Mouse (Mus musculus): ENCODE measurements around the gene Rfpl4b.
A peak's percentile ranks its signal among the peaks of the same experiment; 100 is the strongest.
"Not testable (repeated sequence)": the region's sequence is repeated elsewhere in the genome, so short reads cannot be mapped to it uniquely, and the experiment has no call there.

Gene Rfpl4b

DNA sequence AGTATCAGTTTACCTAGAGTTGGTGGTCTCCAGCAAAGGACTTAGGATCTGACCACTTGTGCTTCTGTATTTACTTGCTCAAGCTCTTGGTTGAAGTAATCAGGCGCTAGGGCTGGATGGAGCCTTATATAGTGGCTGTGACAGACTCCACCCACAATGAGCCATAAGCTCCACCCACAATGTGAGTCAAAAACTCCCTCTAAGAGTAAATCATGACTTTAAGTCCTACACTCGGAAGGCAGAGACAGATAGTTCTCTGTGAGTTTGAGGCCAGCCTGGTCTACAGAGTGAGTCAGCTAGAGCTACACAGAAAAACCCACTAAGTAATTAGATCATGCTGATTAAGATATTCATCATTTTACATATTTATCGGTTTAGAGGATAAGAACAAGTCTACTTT, at the start of gene Rfpl4b:
Gene Rfpl4b (minus strand): TSS at position 101 of the 400 bp plus-strand sequence.
- DNase-seq (ENCODE audit: low read depth, low spot score) = no peak

GRCm38 (mm10) chr10:38855186-38855585, 33.6 kb upstream of the Rfpl4b start:
- no peak for DNase-seq (ENCODE audit: low read depth, low spot score)

DNA sequence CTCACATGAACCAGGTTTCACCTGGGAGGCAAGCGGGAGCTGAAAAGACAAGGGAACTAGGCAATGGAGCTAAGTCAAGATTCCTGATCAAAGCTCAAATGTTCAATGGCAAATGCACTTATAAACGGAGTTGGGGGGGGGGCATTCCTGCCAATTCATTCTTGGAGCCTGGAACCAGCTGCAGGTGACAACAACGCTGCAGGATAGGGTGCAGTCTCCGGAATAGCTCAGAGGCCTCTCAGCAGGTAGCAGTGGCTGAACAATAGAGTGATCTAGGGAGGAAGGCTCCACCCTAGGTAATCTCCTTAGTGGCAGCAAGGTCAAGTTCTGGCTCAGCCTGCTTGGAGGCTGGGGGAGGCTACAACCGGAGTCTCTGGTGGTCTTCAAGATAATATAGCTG, 28.4 kb upstream of the Rfpl4b start:
- not testable (repeated sequence) for DNase-seq (ENCODE audit: low read depth, low spot score)

DNA sequence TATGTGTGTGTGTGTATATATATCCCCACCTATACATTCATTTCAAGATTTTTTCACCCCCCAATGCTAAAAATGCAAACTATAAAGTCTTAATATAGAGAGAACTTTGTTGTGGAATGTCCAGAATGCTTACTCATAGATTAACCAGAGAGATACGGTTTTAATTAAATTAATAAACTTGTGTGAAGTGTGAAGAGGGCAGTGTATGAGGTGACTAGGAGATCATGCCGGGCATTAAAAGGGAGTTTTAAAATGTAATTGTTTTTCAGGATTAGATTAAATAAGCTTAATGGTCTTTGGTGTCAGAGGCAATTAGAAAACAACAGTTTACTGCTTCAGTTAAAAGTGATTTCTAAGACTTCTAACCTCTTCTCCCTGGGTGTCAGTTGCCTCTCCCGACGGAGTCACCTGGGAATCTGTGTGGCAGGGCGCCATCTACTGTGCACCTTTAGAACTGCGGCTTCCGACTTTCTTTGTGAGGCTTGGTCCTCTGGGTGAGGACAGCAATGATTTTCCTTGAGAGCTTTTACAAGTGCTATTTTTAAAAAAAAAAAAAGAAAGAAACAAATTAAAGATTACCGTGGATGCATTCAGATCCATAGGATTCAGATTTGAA, 27.4 kb upstream of the Rfpl4b start:
- DNase-seq (ENCODE audit: low read depth, low spot score) = peak; percentile 60

GRCm38 (mm10) chr10:38848231-38848630, 26.7 kb upstream of the Rfpl4b start:
- no peak for DNase-seq (ENCODE audit: low read depth, low spot score)

- DNase-seq (ENCODE audit: low read depth, low spot score) = no peak
Measured at GRCm38 (mm10) chr10:38823741-38824140, 2.2 kb upstream of the Rfpl4b start.

DNA sequence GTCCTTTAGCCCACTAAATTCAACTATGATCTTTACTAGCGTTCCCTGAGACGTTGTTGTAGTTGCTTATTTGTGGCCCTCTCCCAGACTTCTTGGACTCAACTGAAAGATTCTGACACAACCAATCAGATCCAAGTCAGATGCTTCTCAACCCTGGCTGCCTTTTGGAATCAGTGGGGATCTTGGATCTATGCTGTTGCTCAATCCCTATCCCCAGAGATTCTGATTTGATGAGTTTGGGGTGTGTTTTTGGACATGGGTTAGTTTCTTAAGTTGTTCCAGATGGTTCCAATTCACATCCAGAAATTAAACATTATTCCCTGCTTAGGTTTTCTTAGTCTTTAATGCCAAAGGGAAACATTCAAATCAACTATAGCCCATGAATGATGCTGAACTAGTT, 15.5 kb downstream of the Rfpl4b start:
- DNase-seq (ENCODE audit: low read depth, low spot score) = no peak

GRCm38 (mm10) chr10:38804047-38804446, 17.5 kb downstream of the Rfpl4b start:
- DNase-seq (ENCODE audit: low read depth, low spot score) = no peak

GRCm38 (mm10) chr10:38803304-38803703, 18.3 kb downstream of the Rfpl4b start:
- no peak for DNase-seq (ENCODE audit: low read depth, low spot score)

GRCm38 (mm10) chr10:38788612-38789011, 33.0 kb downstream of the Rfpl4b start:
- DNase-seq (ENCODE audit: low read depth, low spot score) = no peak

Measured in mesoderm, embryonic 11.5 days (tissue).